ENCODE assay signal across 8 mouse cellular contexts in the genomic region with DNA sequence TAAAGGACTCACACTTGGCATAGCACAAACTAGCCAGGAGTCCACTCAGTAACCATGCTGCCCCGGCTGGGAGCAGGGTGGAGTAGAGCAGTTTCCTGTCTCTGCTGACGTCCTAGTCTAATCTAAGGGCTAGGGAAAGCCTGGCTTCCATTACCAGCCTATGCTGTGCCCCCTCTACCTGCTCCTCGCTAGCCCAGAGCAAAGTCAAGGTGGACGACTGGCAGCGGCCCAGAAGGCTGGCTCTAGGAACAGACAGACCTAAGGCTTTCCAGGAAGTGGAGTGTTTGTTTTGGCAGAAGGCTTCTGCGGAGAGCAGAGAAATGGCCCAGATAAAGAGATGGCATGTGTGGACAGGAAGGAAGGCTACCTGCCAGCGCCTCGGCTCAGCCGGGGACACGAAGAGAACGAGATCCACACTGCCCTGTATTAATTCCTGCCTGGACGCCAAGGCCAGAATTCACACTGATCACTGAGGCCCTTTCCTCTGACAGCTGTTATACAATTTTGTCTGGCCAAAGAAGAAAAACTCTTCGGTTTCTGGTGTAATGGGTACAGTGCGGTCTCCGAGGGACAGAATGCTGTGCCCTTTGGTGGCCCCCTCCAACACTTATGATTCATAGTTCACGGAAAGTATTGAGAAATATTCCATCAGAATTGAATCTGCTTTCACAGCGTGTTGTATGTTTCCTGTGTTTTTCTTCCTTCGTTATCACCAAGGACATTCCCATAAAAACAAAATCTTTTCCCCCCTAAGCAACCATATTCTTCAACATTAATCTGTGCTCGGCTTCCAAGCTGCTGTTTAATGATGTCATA.
DNase-seq lines count a peak whose midpoint lies in the region; ATAC-seq and TF ChIP-seq lines count a peak whose summit lies in the region.

No protein-coding gene starts in this region.

- no peak for TF ChIP-seq CTCF in kidney, adult 2 months (conservative IDR thresholded peaks at IDR 0.05; ENCODE audit: insufficient read depth, insufficient read length, low read depth, low read length)

- ATAC-seq in granulocyte monocyte progenitor cell, adult 5-6 weeks (replicated peaks; ENCODE audit: poor library complexity, severe bottlenecking): peak; percentile 52

- peaks cover 18% of the 10 kb centered on the region for H3K4me1 ChIP-seq in kidney, adult 2 months (ENCODE audit: control insufficient read depth, insufficient read depth, low read length)

- no peaks in the 10 kb centered on the region for H3K36me3 ChIP-seq in kidney, adult 2 months (ENCODE audit: control insufficient read depth, insufficient read depth, low read length)

- no peak for TF ChIP-seq POLR2A in kidney, adult 2 months (IDR thresholded peaks at IDR 0.05; ENCODE audit: low read depth, low read length)

- 21% methylated on average over 19 of the region's 19 CpGs for WGBS in kidney, adult 2 months

- peak; percentile 77 for DNase-seq in adrenal gland, adult 8-10 months
- peak; percentile 82 for DNase-seq in cerebellum, adult 11 months
- DNase-seq in kidney, adult 2 months: peak; percentile 95
- peak; percentile 75 for DNase-seq in lung, postnatal 10 days
- DNase-seq in c-Kit-positive CD71-positive TER-119-positive erythroid progenitor cells, embryonic 14.5 days (ENCODE audit: low spot score): no peak
- DNase-seq in thymus, postnatal 14 days: no peak
- no peak for DNase-seq in layer of hippocampus, adult 8-10 months (ENCODE audit: low spot score in 2 of 2)

- H3K27me3 ChIP-seq in kidney, adult 2 months (replicated peaks; ENCODE audit: control insufficient read depth, insufficient read depth, low read length): no peaks in the 10 kb centered on the region

- no peak overlapping the region for H3K4me3 ChIP-seq in kidney, adult 2 months (ENCODE audit: insufficient read depth, low read depth, low read length)

- 0 out of 2 replicates have a peak overlapping the region, but pooled peaks have one; percentile 1 for H3K27ac ChIP-seq in kidney, adult 2 months (ENCODE audit: insufficient read depth, low read depth, low read length)

Comparison
In these comparisons a context has a peak if more than half of its experiments do, and no peak if none do; other contexts are left out.
1. DNase-seq: peak in adrenal gland, adult 8-10 months (single experiment), cerebellum, adult 11 months (single experiment), kidney, adult 2 months (single experiment) and lung, postnatal 10 days (single experiment); none in c-Kit-positive CD71-positive TER-119-positive erythroid progenitor cells, embryonic 14.5 days (single experiment), thymus, postnatal 14 days (single experiment) and layer of hippocampus, adult 8-10 months (0 of 2).